ENCODE assay signal across 11 mouse cellular contexts in the genomic region with DNA sequence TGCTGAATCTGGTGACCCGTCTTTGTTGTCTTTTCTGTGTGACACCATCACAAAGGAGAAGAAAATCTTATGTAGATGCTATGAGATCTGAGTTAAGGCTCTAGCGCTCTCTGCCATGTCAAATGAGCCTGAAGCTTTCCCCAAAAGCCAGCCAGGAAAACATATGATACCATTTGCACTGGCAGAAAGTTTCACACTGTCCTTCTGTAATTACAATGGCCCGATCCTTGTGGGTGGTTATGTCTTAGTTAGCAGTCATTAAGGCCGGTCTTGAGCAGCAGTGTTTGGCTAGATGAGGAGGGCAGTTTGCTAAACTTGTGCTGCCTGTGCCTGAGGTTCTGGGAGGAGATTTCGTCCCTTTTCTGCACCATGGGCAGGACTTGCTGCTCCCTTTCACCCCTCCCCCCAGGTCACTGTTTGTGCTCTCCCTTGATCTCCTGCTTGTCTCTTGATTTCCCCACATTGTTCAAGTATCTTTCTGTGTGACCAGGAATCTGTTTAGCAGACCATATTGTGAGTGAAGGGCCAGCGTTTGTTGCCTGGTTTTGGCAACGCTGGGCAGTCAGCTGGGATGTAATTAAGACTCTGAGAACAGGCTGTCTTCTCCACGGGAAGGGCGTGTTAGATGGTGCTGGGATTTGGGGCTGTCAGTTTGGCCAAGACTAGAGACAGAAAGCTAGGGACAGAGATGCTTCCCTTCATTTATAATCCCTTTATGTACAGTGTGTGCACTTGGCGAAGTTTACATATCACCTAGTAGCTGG.
DNase-seq lines count a peak whose midpoint lies in the region; ATAC-seq lines count a peak whose summit lies in the region.
"Had no signal": no experiment of that assay in that cellular context is flagged by ENCODE, and none has a peak within 500 bp of the region (broad histone marks: within the 10 kb centered on the region; RNA-seq: fewer than 3 reads in every experiment).

No protein-coding gene starts in this region.

- DNase-seq in neural tube, embryonic 10.5 days (ENCODE audit: extremely low spot score, low spot score) = no peak
- no peak for DNase-seq in embryonic facial prominence, embryonic 14.5 days (ENCODE audit: low spot score)
- peak; percentile 55 for DNase-seq in hindbrain, embryonic 14.5 days (ENCODE audit: low spot score)
- DNase-seq in right cerebral cortex, postnatal 4 days = peak; percentile 11
- no peak for DNase-seq in ovary, postnatal 36 days (ENCODE audit: low spot score)
- no peak for DNase-seq in frontal cortex, postnatal 25 days (ENCODE audit: low spot score in 2 of 2)

- H3K4me2 ChIP-seq in neural tube, embryonic 15.5 days = no peak overlapping the region
- no peak overlapping the region for H3K4me2 ChIP-seq in embryonic facial prominence, embryonic 14.5 days (ENCODE audit: low read depth, low read length)
- H3K4me2 ChIP-seq in hindbrain, embryonic 14.5 days (replicated peaks) = no peak overlapping the region
- H3K4me2 ChIP-seq: embryonic facial prominence, embryonic 12.5 days had no signal

- peak overlapping the region; percentile 34 for H3K27ac ChIP-seq in neural tube, embryonic 15.5 days (replicated peaks)
- H3K27ac ChIP-seq in embryonic facial prominence, embryonic 14.5 days (replicated peaks; ENCODE audit: low read depth, low read length) = no peak overlapping the region
- peak overlapping the region; percentile 52 for H3K27ac ChIP-seq in hindbrain, embryonic 14.5 days
- H3K27ac ChIP-seq: embryonic facial prominence, embryonic 12.5 days; macrophage had no signal

- no peak overlapping the region for H3K4me3 ChIP-seq in neural tube, embryonic 15.5 days (replicated peaks)
- no peak overlapping the region for H3K4me3 ChIP-seq in embryonic facial prominence, embryonic 14.5 days (ENCODE audit: low read depth, low read length)
- no peak overlapping the region for H3K4me3 ChIP-seq in hindbrain, embryonic 14.5 days (replicated peaks; ENCODE audit: low read length)
- H3K4me3 ChIP-seq: embryonic facial prominence, embryonic 12.5 days had no signal

- no peak overlapping the region for H3K9ac ChIP-seq in neural tube, embryonic 15.5 days (replicated peaks)
- no peak overlapping the region for H3K9ac ChIP-seq in embryonic facial prominence, embryonic 14.5 days (ENCODE audit: low read depth, low read length)
- H3K9ac ChIP-seq in hindbrain, embryonic 14.5 days = no peak overlapping the region
- H3K9ac ChIP-seq: embryonic facial prominence, embryonic 12.5 days had no signal

- no peaks in the 10 kb centered on the region for H3K9me3 ChIP-seq in neural tube, embryonic 15.5 days (replicated peaks)
- H3K9me3 ChIP-seq in embryonic facial prominence, embryonic 14.5 days (ENCODE audit: control insufficient read depth, low read length) = no peaks in the 10 kb centered on the region
- no peaks in the 10 kb centered on the region for H3K9me3 ChIP-seq in hindbrain, embryonic 14.5 days (ENCODE audit: control insufficient read depth, low read length)
- H3K9me3 ChIP-seq: embryonic facial prominence, embryonic 12.5 days had no signal

- peaks cover 13% of the 10 kb centered on the region for H3K4me1 ChIP-seq in neural tube, embryonic 15.5 days
- H3K4me1 ChIP-seq in embryonic facial prominence, embryonic 14.5 days (ENCODE audit: control insufficient read depth, insufficient read depth, low read length) = peaks cover 12% of the 10 kb centered on the region
- peaks cover 31% of the 10 kb centered on the region for H3K4me1 ChIP-seq in hindbrain, embryonic 14.5 days (replicated peaks; ENCODE audit: control insufficient read depth, insufficient read depth, low read length)

- H3K27me3 ChIP-seq in neural tube, embryonic 15.5 days (replicated peaks) = peaks cover 4% of the 10 kb centered on the region; the same call in 1 of the 2 replicates
- no peaks in the 10 kb centered on the region for H3K27me3 ChIP-seq in embryonic facial prominence, embryonic 14.5 days (replicated peaks; ENCODE audit: control insufficient read depth, insufficient read depth, low read length)
- H3K27me3 ChIP-seq in hindbrain, embryonic 14.5 days (ENCODE audit: control insufficient read depth, insufficient read depth, low read length) = no peaks in the 10 kb centered on the region
- H3K27me3 ChIP-seq: embryonic facial prominence, embryonic 12.5 days; Patski had no signal

- WGBS in neural tube, embryonic 15.5 days = 38% methylated on average over 10 of the region's 10 CpGs
- 54% methylated on average over 10 of the region's 10 CpGs for WGBS in embryonic facial prominence, embryonic 14.5 days
- 25% methylated on average over 10 of the region's 10 CpGs for whole genome bisulfite sequencing in hindbrain, embryonic 14.5 days

- H3K36me3 ChIP-seq in neural tube, embryonic 15.5 days = no peaks in the 10 kb centered on the region
- no peaks in the 10 kb centered on the region for H3K36me3 ChIP-seq in embryonic facial prominence, embryonic 14.5 days (ENCODE audit: control insufficient read depth, insufficient read depth, low read length)
- no peaks in the 10 kb centered on the region for H3K36me3 ChIP-seq in hindbrain, embryonic 14.5 days (replicated peaks; ENCODE audit: control insufficient read depth, insufficient read depth)
- H3K36me3 ChIP-seq: embryonic facial prominence, embryonic 12.5 days had no signal

- no peak; the same call in 1 of the 2 replicates for ATAC-seq in neural tube, embryonic 15.5 days (ENCODE audit: low FRiP score)
- peak; percentile 45; the same call in 1 of the 2 replicates for ATAC-seq in embryonic facial prominence, embryonic 14.5 days (ENCODE audit: low read depth)
- ATAC-seq in hindbrain, embryonic 14.5 days (ENCODE audit: low FRiP score) = peak; percentile 43; the same call in 1 of the 2 replicates
- ATAC-seq in megakaryocyte-erythroid progenitor cell, adult 5-6 weeks (replicated peaks; ENCODE audit: low FRiP score, low TSS enrichment, poor library complexity, severe bottlenecking) = no peak
- ATAC-seq: Patski had no signal

Comparison
In these comparisons a context has a peak if more than half of its experiments do, and no peak if none do; other contexts are left out.
1. ATAC-seq: peak in embryonic facial prominence, embryonic 14.5 days (single experiment) and hindbrain, embryonic 14.5 days (single experiment); none in neural tube, embryonic 15.5 days (single experiment) and megakaryocyte-erythroid progenitor cell, adult 5-6 weeks (single experiment).
2. DNase-seq: peak in hindbrain, embryonic 14.5 days (single experiment) and right cerebral cortex, postnatal 4 days (single experiment); none in neural tube, embryonic 10.5 days (single experiment), embryonic facial prominence, embryonic 14.5 days (single experiment), ovary, postnatal 36 days (single experiment) and frontal cortex, postnatal 25 days (0 of 2).